Mouse (Mus musculus) C2C12 (cell line): ENCODE data around the gene Mapk8ip3.
"Not testable (repeated sequence)": the region's sequence is repeated elsewhere in the genome, so short reads cannot be mapped to it uniquely, and the experiment has no call there.

Experiments used
- CTCF ChIP-seq: IDR thresholded peaks from one replicate; pipeline ENCODE4 v1.5.1; 2011; ENCODE audit not compliant: control insufficient read depth, insufficient read depth, insufficient read length
- MAX ChIP-seq: IDR thresholded peaks from one replicate; pipeline ENCODE4 v1.6.1; 2011; ENCODE audit warnings: mild to moderate bottlenecking, control low read depth

GRCm38 (mm10) chr17:24943589-24943988 is 6.8 kb upstream of the Mapk8ip3 start:
- TF ChIP-seq CTCF, MAX: not testable (repeated sequence)
